ENCODE assay signal across 8 mouse cellular contexts in the genomic region with DNA sequence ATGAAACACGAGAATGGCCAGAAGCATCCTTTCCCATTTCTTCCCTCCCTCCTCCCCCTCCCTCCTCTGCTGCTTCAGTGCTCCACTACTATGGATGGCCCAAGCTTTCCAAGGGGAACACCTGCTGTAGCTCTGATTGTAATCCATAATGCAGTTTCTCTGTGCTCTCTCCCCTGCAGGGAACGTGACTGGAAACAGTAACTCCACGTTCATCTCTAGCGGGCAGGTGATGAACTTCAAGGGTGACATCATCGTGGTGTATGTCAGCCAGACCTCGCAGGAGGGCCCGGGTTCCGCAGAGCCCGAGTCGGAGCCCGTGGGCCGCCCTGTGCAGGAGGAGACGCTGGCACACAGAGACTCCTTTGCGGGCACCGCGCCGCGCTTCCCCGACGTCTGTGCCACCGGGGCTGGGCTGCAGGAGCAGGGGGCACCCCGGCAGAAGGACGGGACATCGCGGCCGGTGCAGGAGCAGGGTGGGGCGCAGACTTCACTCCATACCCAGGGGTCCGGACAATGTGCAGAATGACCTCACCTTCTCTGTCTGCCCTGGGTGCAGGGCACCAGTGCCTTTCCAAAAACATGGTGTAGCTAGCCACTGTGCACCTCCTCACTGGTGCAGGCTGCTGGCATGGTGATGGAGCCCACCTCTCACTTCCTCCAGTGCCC.
DNase-seq lines count a peak whose midpoint lies in the region; ATAC-seq and TF ChIP-seq lines count a peak whose summit lies in the region.

No protein-coding gene starts in this region.

- H3K4me2 ChIP-seq in hindbrain, embryonic 12.5 days (replicated peaks) = peak overlapping the region; percentile 68
- H3K4me2 ChIP-seq in midbrain, postnatal 0 days (ENCODE audit: low read depth, low read length, poor library complexity, severe bottlenecking) = peak overlapping the region; percentile 58

- peaks cover 5% of the 10 kb centered on the region for H3K4me1 ChIP-seq in testis, adult 2 months (ENCODE audit: control insufficient read depth, insufficient read depth, low read length)
- peaks cover 13% of the 10 kb centered on the region for H3K4me1 ChIP-seq in hindbrain, embryonic 12.5 days
- peaks cover 11% of the 10 kb centered on the region; the same call in 1 of the 2 replicates for H3K4me1 ChIP-seq in midbrain, postnatal 0 days (ENCODE audit: insufficient read depth, low read length)

- H3K9ac ChIP-seq in hindbrain, embryonic 12.5 days = peak overlapping the region; percentile 49
- peak overlapping the region; percentile 61; the same call in 1 of the 2 replicates for H3K9ac ChIP-seq in midbrain, postnatal 0 days (replicated peaks; ENCODE audit: low read length, poor library complexity, severe bottlenecking)

- no peaks in the 10 kb centered on the region for H3K27me3 ChIP-seq in testis, adult 2 months (ENCODE audit: control insufficient read depth, insufficient read depth, low read length)
- H3K27me3 ChIP-seq in hindbrain, embryonic 12.5 days = peaks cover 16% of the 10 kb centered on the region
- H3K27me3 ChIP-seq in midbrain, postnatal 0 days (ENCODE audit: insufficient read depth, low read length) = no peaks in the 10 kb centered on the region

- 5% methylated on average over 28 of the region's 28 CpGs for WGBS in hindbrain, embryonic 12.5 days
- WGBS in midbrain, postnatal 0 days = 4% methylated on average over 28 of the region's 28 CpGs

- DNase-seq in embryo, embryonic 10.5 days (ENCODE audit: low spot score) = peak; percentile 30
- DNase-seq in embryo, embryonic 10 days (ENCODE audit: low spot score) = no peak
- DNase-seq in testis, postnatal 10 days (ENCODE audit: low spot score) = no peak
- DNase-seq in midbrain, postnatal 0 days (ENCODE audit: low spot score) = peak; percentile 53
- DNase-seq in urinary bladder, postnatal 36 days (ENCODE audit: low spot score in 2 of 2) = no peak
- DNase-seq in adrenal gland, postnatal 10 days = no peak

- TF ChIP-seq CTCF in testis, adult 2 months (IDR thresholded peaks at IDR 0.05; ENCODE audit: control insufficient read depth, insufficient read depth, insufficient replicate concordance, low read depth, low read length) = no peak
- peak; percentile 53; the same call in 1 of the 2 replicates for TF ChIP-seq CTCF in midbrain, postnatal 0 days (IDR thresholded peaks at IDR 0.05)

- no peak for TF ChIP-seq POLR2A in testis, adult 2 months (IDR thresholded peaks at IDR 0.05; ENCODE audit: control insufficient read depth, low read depth, low read length)

- no peaks in the 10 kb centered on the region for H3K36me3 ChIP-seq in testis, adult 2 months (ENCODE audit: control insufficient read depth, insufficient read depth, low read length)
- H3K36me3 ChIP-seq in hindbrain, embryonic 12.5 days = no peaks in the 10 kb centered on the region
- no peaks in the 10 kb centered on the region for H3K36me3 ChIP-seq in midbrain, postnatal 0 days (ENCODE audit: insufficient read depth, low read length)

- H3K4me3 ChIP-seq in testis, adult 2 months (ENCODE audit: control insufficient read depth, low read depth, low read length) = peak overlapping the region; percentile 27
- peak overlapping the region; percentile 35 for H3K4me3 ChIP-seq in hindbrain, embryonic 12.5 days
- peak overlapping the region; percentile 32 for H3K4me3 ChIP-seq in midbrain, postnatal 0 days (ENCODE audit: low read depth, low read length)

- ATAC-seq in hindbrain, embryonic 12.5 days (ENCODE audit: low FRiP score) = peak; percentile 83
- ATAC-seq in midbrain, postnatal 0 days (ENCODE audit: low FRiP score) = peak; percentile 87

- H3K27ac ChIP-seq in testis, adult 2 months (ENCODE audit: control insufficient read depth, insufficient read depth, low read depth, low read length) = no peak overlapping the region
- H3K27ac ChIP-seq in hindbrain, embryonic 12.5 days = no peak overlapping the region
- peak overlapping the region; percentile 38; the same call in 1 of the 2 replicates for H3K27ac ChIP-seq in midbrain, postnatal 0 days (ENCODE audit: low read depth, low read length)

- no peaks in the 10 kb centered on the region for H3K9me3 ChIP-seq in hindbrain, embryonic 12.5 days (replicated peaks)
- no peaks in the 10 kb centered on the region for H3K9me3 ChIP-seq in midbrain, postnatal 0 days (ENCODE audit: low read length)

Comparison
In these comparisons a context has a peak if more than half of its experiments do, and no peak if none do; other contexts are left out.
1. DNase-seq: peak in embryo, embryonic 10.5 days (single experiment) and midbrain, postnatal 0 days (single experiment); none in embryo, embryonic 10 days (single experiment), testis, postnatal 10 days (single experiment), urinary bladder, postnatal 36 days (0 of 2) and adrenal gland, postnatal 10 days (single experiment).
2. Peak in every context shown above with its lines, with median percentiles within 50 percentile points of each other: H3K4me3 ChIP-seq.